Mouse (Mus musculus) neural tube, embryonic 14.5 days (tissue): ENCODE data around the gene Foxd1. TPM values are rescaled to one million over a fixed set of nuclear protein-coding genes. Genes with fewer than 3 reads are reported as not detected.

Source experiments
- ATAC-seq: fragments of 200-750 bp; cut with Nextera tagmentation; 2 replicates; pipeline ENCODE4 v1.8.0; 2017; ENCODE audit warnings: low read depth, mild to moderate bottlenecking, moderate TSS enrichment, moderate library complexity
- H3K27ac ChIP-seq: fragments of 300-500 bp; sonication (generic); 2 replicates; pipeline ENCODE4 v1.5.1; 2014; ENCODE audit warnings: low read depth, mild to moderate bottlenecking, control low read depth, low read length, moderate library complexity, mixed read lengths
- H3K27me3 ChIP-seq: fragments of 300-500 bp; sonication (generic); 2 replicates; pipeline ENCODE4 v1.6.1; 2014; ENCODE audit warnings: low read length; ENCODE audit not compliant: control insufficient read depth, insufficient read depth
- H3K36me3 ChIP-seq: fragments of 300-500 bp; sonication (generic); 2 replicates; pipeline ENCODE4 v1.6.1; 2014; ENCODE audit warnings: low read length, mixed read lengths; ENCODE audit not compliant: control insufficient read depth, insufficient read depth
- H3K4me1 ChIP-seq: fragments of 300-500 bp; sonication (generic); 2 replicates; pipeline ENCODE4 v1.6.1; 2014; ENCODE audit warnings: low read length; ENCODE audit not compliant: control insufficient read depth, insufficient read depth
- H3K4me2 ChIP-seq: fragments of 300-500 bp; sonication (generic); 2 replicates; pipeline ENCODE4 v1.6.1; 2014; ENCODE audit warnings: mild to moderate bottlenecking, low read depth, low read length, control low read depth
- H3K4me3 ChIP-seq: fragments of 300-500 bp; sonication (generic); 2 replicates; pipeline ENCODE4 v1.5.1; 2014; ENCODE audit warnings: low read depth, low read length, control low read depth, mixed read lengths
- H3K9ac ChIP-seq: fragments of 300-500 bp; sonication (generic); replicated peaks from 2 replicates; pipeline ENCODE4 v1.6.1; 2014; ENCODE audit warnings: low read depth, mild to moderate bottlenecking, control low read depth, low read length, mixed read lengths
- H3K9me3 ChIP-seq: fragments of 300-500 bp; sonication (generic); 2 replicates; pipeline ENCODE4 v1.6.1; 2016; ENCODE audit warnings: low read length; ENCODE audit not compliant: control insufficient read depth
- WGBS: fragments of 180-500 bp; shearing (Covaris S2); extraction: QIAGEN DNeasy Blood & Tissue Kit; methylation state at CpG from one replicate; pipeline ENCODE4 v1.1.7; 2014; 5-methylcytosine and 5-hydroxymethylcytosine counted together
- polyA plus RNA-seq: library from polyadenylated mRNA; unstranded; fragments of >200 nt; fragmentation: Nextera tagmentation; extraction: Ambion mirVana; gene quantifications from 2 replicates; pipeline ENCODE4 v1.2.1, GENCODE M21; 2014

The Foxd1 gene
- polyA plus RNA-seq, 1 experiment from 2014 or later, result 0.12 TPM

GRCm38 (mm10) chr13:98316140-98316479, 37.9 kb upstream of the Foxd1 start:
- Histone ChIP-seq H3K4me1 (peaks cover 16% of the 10 kb centered on the region), H3K9me3 (no peaks in the 10 kb centered on the region), H3K36me3 (peaks cover 23% of the 10 kb centered on the region), H3K4me2 (peak overlapping the region; percentile 52), H3K9ac (peak overlapping the region; percentile 93), H3K27me3 (0 out of 2 replicates have a peak, but pooled peaks cover 2% of the 10 kb centered on the region), H3K27ac (peak overlapping the region; percentile 87), H3K4me3 (peak overlapping the region; percentile 96)
- ATAC-seq, result no peak
- 0% methylated on average over 17 of the region's 17 CpGs for WGBS

GRCm38 (mm10) chr13:98316480-98317245, 37.4 kb upstream of the Foxd1 start, which contains the start of gene Btf3:
TSS of gene Btf3 (minus strand) at chr13:98317006.
- ATAC-seq, result peak; percentile 96

GRCm38 (mm10) chr13:98317246-98317677, 36.8 kb upstream of the Foxd1 start:
- H3K27me3 ChIP-seq, result 0 out of 2 replicates have a peak, but pooled peaks cover 2% of the 10 kb centered on the region
- WGBS, result 2% methylated on average over 16 of the region's 16 CpGs
- H3K36me3 ChIP-seq, result peaks cover 11% of the 10 kb centered on the region; the same call in 1 of the 2 replicates
- H3K27ac ChIP-seq, result peak overlapping the region; percentile 87
- peak overlapping the region; percentile 93 for H3K4me2 ChIP-seq
- no peaks in the 10 kb centered on the region for H3K9me3 ChIP-seq
- ATAC-seq, result no peak; the same call in 1 of the 2 replicates
- H3K4me3 ChIP-seq, result peak overlapping the region; percentile 96
- peaks cover 16% of the 10 kb centered on the region for H3K4me1 ChIP-seq
- peak overlapping the region; percentile 93 for H3K9ac ChIP-seq

More at GRCm38 (mm10) chr13:98316480-98317245, 37.4 kb upstream of the Foxd1 start, which contains the start of gene Btf3:
- H3K4me2 ChIP-seq, result peak within 1 kb of the TSS; percentile 93
- H3K27ac ChIP-seq, result peak within 1 kb of the TSS; percentile 87
- no peaks in the 10 kb centered on the region for H3K9me3 ChIP-seq
- peaks cover 17% of the 10 kb centered on the region for H3K36me3 ChIP-seq
- H3K4me3 ChIP-seq, result peak within 1 kb of the TSS; percentile 96
- WGBS, result under 1% methylated on average over 81 of the region's 90 CpGs
- 0 out of 2 replicates have a peak, but pooled peaks cover 2% of the 10 kb centered on the region for H3K27me3 ChIP-seq
- peaks cover 16% of the 10 kb centered on the region for H3K4me1 ChIP-seq
- peak within 1 kb of the TSS; percentile 93 for H3K9ac ChIP-seq

GRCm38 (mm10) chr13:98317911-98318310, 36.1 kb upstream of the Foxd1 start:
- no peaks in the 10 kb centered on the region for H3K9me3 ChIP-seq
- WGBS, result 89% methylated on average over 6 of the region's 6 CpGs
- ATAC-seq, result no peak
- no peak overlapping the region for H3K9ac ChIP-seq
- H3K4me3 ChIP-seq, result peak overlapping the region; percentile 96
- 0 out of 2 replicates have a peak, but pooled peaks cover 2% of the 10 kb centered on the region for H3K27me3 ChIP-seq
- H3K36me3 ChIP-seq, result 0 out of 2 replicates have a peak, but pooled peaks cover 6% of the 10 kb centered on the region
- no peak overlapping the region for H3K27ac ChIP-seq
- peak overlapping the region; percentile 93 for H3K4me2 ChIP-seq
- peaks cover 16% of the 10 kb centered on the region for H3K4me1 ChIP-seq

GRCm38 (mm10) chr13:98325034-98325433, 29.0 kb upstream of the Foxd1 start:
- no peak overlapping the region for H3K4me3 ChIP-seq
- no peak overlapping the region for H3K9ac ChIP-seq
- H3K9me3 ChIP-seq, result no peaks in the 10 kb centered on the region
- no peaks in the 10 kb centered on the region for H3K36me3 ChIP-seq
- H3K4me2 ChIP-seq, result no peak overlapping the region
- no peak overlapping the region for H3K27ac ChIP-seq
- no peaks in the 10 kb centered on the region for H3K27me3 ChIP-seq
- no peaks in the 10 kb centered on the region for H3K4me1 ChIP-seq
- WGBS, result 88% methylated on average over 11 of the region's 11 CpGs
- ATAC-seq, result no peak

- no peaks in the 10 kb centered on the region for H3K4me1 ChIP-seq
- no peaks in the 10 kb centered on the region for H3K27me3 ChIP-seq
- H3K4me3 ChIP-seq, result no peak overlapping the region
- no peak overlapping the region for H3K9ac ChIP-seq
- H3K4me2 ChIP-seq, result no peak overlapping the region
- no peak overlapping the region for H3K27ac ChIP-seq
- no peaks in the 10 kb centered on the region for H3K36me3 ChIP-seq
- no peaks in the 10 kb centered on the region for H3K9me3 ChIP-seq
- WGBS, result 64% methylated on average over 2 of the region's 2 CpGs
- no peak for ATAC-seq
Measured at GRCm38 (mm10) chr13:98332106-98332505, 21.9 kb upstream of the Foxd1 start.

- Histone ChIP-seq H3K36me3 (no peaks in the 10 kb centered on the region), H3K4me3 (no peak overlapping the region), H3K9me3 (no peaks in the 10 kb centered on the region), H3K4me2 (no peak overlapping the region), H3K4me1 (no peaks in the 10 kb centered on the region), H3K27ac (no peak overlapping the region), H3K27me3 (no peaks in the 10 kb centered on the region), H3K9ac (no peak overlapping the region)
- no peak for ATAC-seq
- 84% methylated on average over 1 of the region's 1 CpGs for WGBS
Measured at GRCm38 (mm10) chr13:98336205-98336604, 17.8 kb upstream of the Foxd1 start.

- Histone ChIP-seq H3K4me1 (no peaks in the 10 kb centered on the region), H3K36me3 (no peaks in the 10 kb centered on the region), H3K27me3 (no peaks in the 10 kb centered on the region), H3K27ac (no peak overlapping the region), H3K9ac (no peak overlapping the region), H3K4me3 (no peak overlapping the region), H3K4me2 (no peak overlapping the region), H3K9me3 (no peaks in the 10 kb centered on the region)
- no peak for ATAC-seq
- 84% methylated on average over 5 of the region's 5 CpGs for WGBS
Measured at GRCm38 (mm10) chr13:98340506-98340905, 13.5 kb upstream of the Foxd1 start.

- H3K9me3 ChIP-seq, result no peaks in the 10 kb centered on the region
- H3K27ac ChIP-seq, result no peak overlapping the region
- H3K9ac ChIP-seq, result no peak overlapping the region
- H3K4me2 ChIP-seq, result no peak overlapping the region
- WGBS, result 80% methylated on average over 4 of the region's 4 CpGs
- no peaks in the 10 kb centered on the region for H3K36me3 ChIP-seq
- no peak overlapping the region for H3K4me3 ChIP-seq
- H3K27me3 ChIP-seq, result peaks cover 45% of the 10 kb centered on the region
- ATAC-seq, result no peak
- peaks cover 4% of the 10 kb centered on the region; the same call in 1 of the 2 replicates for H3K4me1 ChIP-seq
Measured at GRCm38 (mm10) chr13:98349491-98349890, 4.6 kb upstream of the Foxd1 start.
